13 mouse cellular contexts compared by ENCODE assay signal in the genomic region with DNA sequence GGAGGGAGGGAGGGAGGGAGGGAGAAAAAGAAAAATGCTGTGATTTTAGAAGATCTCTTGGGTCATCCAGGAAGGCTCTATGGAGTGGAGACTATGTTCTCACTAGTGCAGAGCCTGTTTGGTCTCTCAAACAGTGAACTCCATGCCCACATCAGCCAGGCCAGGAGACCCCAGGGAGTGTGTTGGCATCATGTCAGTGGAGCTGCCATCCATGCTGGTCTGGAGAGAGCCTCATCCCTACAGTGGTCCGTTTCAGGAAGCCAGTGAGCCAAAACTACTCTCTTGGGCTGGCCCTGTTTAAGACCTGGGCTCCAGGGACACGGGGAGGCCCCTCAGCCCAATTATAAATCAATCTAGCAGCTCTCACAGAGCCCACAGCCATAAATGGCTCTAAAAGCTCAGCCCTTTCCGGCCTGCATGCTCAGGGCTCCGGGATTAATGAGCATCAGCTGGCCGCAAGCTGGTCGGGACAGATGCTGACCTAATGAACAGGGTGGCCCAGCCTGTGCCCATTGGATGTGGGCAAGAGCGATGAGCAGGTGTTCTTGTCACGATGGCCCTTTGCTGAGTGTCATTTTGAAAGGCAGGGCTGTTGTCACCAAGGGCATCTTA.
DNase-seq lines count a peak whose midpoint lies in the region; ATAC-seq and TF ChIP-seq lines count a peak whose summit lies in the region.
"Had no signal": no experiment of that assay in that cellular context is flagged by ENCODE, and none has a peak within 500 bp of the region (broad histone marks: within the 10 kb centered on the region; RNA-seq: fewer than 3 reads in every experiment).

No protein-coding gene starts in this region.

- no peak for TF ChIP-seq POLR2A in lung, adult 2 months (IDR thresholded peaks at IDR 0.05; ENCODE audit: borderline replicate concordance, extremely low read depth, low read depth, low read length)

- WGBS in forebrain, embryonic 12.5 days = 52% methylated on average over 8 of the region's 8 CpGs
- WGBS in forebrain, embryonic 10.5 days = 69% methylated on average over 8 of the region's 8 CpGs
- WGBS in neural tube, embryonic 15.5 days = 12% methylated on average over 8 of the region's 8 CpGs
- WGBS in limb, embryonic 10.5 days = 13% methylated on average over 8 of the region's 8 CpGs
- 61% methylated on average over 8 of the region's 8 CpGs for whole genome bisulfite sequencing in lung, adult 2 months
- WGBS in heart, embryonic 10.5 days = 72% methylated on average over 8 of the region's 8 CpGs

- no peaks in the 10 kb centered on the region for H3K36me3 ChIP-seq in forebrain, embryonic 12.5 days (replicated peaks)
- H3K36me3 ChIP-seq in forebrain, embryonic 10.5 days (replicated peaks) = no peaks in the 10 kb centered on the region
- no peaks in the 10 kb centered on the region for H3K36me3 ChIP-seq in neural tube, embryonic 15.5 days
- no peaks in the 10 kb centered on the region for H3K36me3 ChIP-seq in limb, embryonic 10.5 days
- no peaks in the 10 kb centered on the region for H3K36me3 ChIP-seq in heart, embryonic 10.5 days
- H3K36me3 ChIP-seq: stomach, embryonic 15.5 days had no signal

- H3K4me3 ChIP-seq in forebrain, embryonic 12.5 days (replicated peaks) = no peak overlapping the region
- no peak overlapping the region for H3K4me3 ChIP-seq in forebrain, embryonic 10.5 days
- no peak overlapping the region for H3K4me3 ChIP-seq in neural tube, embryonic 15.5 days (replicated peaks)
- H3K4me3 ChIP-seq in limb, embryonic 10.5 days = no peak overlapping the region
- H3K4me3 ChIP-seq in lung, adult 2 months (replicated peaks; ENCODE audit: extremely low read depth, low read depth, low read length) = no peak overlapping the region
- H3K4me3 ChIP-seq in heart, embryonic 10.5 days = no peak overlapping the region
- H3K4me3 ChIP-seq: stomach, embryonic 15.5 days had no signal

- no peak overlapping the region for H3K27ac ChIP-seq in forebrain, embryonic 12.5 days
- H3K27ac ChIP-seq in forebrain, embryonic 10.5 days = no peak overlapping the region
- no peak overlapping the region for H3K27ac ChIP-seq in neural tube, embryonic 15.5 days (replicated peaks)
- peak overlapping the region; percentile 63 for H3K27ac ChIP-seq in limb, embryonic 10.5 days
- no peak overlapping the region for H3K27ac ChIP-seq in heart, embryonic 10.5 days
- H3K27ac ChIP-seq: stomach, embryonic 15.5 days had no signal

- no peak for TF ChIP-seq CTCF in lung, adult 2 months (IDR thresholded peaks at IDR 0.05; ENCODE audit: insufficient read depth, low read length)

- no peaks in the 10 kb centered on the region for H3K27me3 ChIP-seq in forebrain, embryonic 12.5 days
- H3K27me3 ChIP-seq in forebrain, embryonic 10.5 days (ENCODE audit: poor library complexity, severe bottlenecking) = no peaks in the 10 kb centered on the region
- no peaks in the 10 kb centered on the region for H3K27me3 ChIP-seq in neural tube, embryonic 15.5 days (replicated peaks)
- peaks cover 22% of the 10 kb centered on the region; the same call in 1 of the 2 replicates for H3K27me3 ChIP-seq in limb, embryonic 10.5 days (ENCODE audit: low read depth, poor library complexity, severe bottlenecking)
- no peaks in the 10 kb centered on the region for H3K27me3 ChIP-seq in heart, embryonic 10.5 days (ENCODE audit: insufficient read depth, poor library complexity, severe bottlenecking)
- H3K27me3 ChIP-seq: stomach, embryonic 15.5 days had no signal

- peak; percentile 53; the same call in 1 of the 2 replicates for ATAC-seq in forebrain, embryonic 12.5 days (ENCODE audit: low FRiP score)
- ATAC-seq in neural tube, embryonic 15.5 days (ENCODE audit: low FRiP score) = no peak

- DNase-seq in forebrain, embryonic 10.5 days (ENCODE audit: extremely low spot score, low spot score) = no peak
- DNase-seq in neural tube, embryonic 10.5 days (ENCODE audit: extremely low spot score, low spot score) = peak; percentile 69
- DNase-seq in limb, embryonic 10.5 days (ENCODE audit: low spot score) = peak; percentile 82
- peak; percentile 7 for DNase-seq in yolk sac, embryonic 10.5 days (ENCODE audit: low spot score)
- no peak for DNase-seq in lung, adult 2 months
- DNase-seq in heart, embryonic 10.5 days (ENCODE audit: low spot score) = no peak
- DNase-seq: adrenal gland, adult 8-10 months; cerebellum, adult 11-12 months; heart, postnatal 36 days; right cerebral cortex, adult 18-20 months had no signal

- H3K9ac ChIP-seq in forebrain, embryonic 12.5 days = no peak overlapping the region
- H3K9ac ChIP-seq in neural tube, embryonic 15.5 days (replicated peaks) = no peak overlapping the region
- H3K9ac ChIP-seq: stomach, embryonic 15.5 days had no signal

- H3K4me1 ChIP-seq in forebrain, embryonic 12.5 days = peaks cover 12% of the 10 kb centered on the region
- peaks cover 13% of the 10 kb centered on the region for H3K4me1 ChIP-seq in forebrain, embryonic 10.5 days
- H3K4me1 ChIP-seq in neural tube, embryonic 15.5 days = peaks cover 30% of the 10 kb centered on the region
- H3K4me1 ChIP-seq in limb, embryonic 10.5 days = peaks cover 62% of the 10 kb centered on the region
- H3K4me1 ChIP-seq in lung, adult 2 months (ENCODE audit: control insufficient read depth, insufficient read depth, low read length) = no peaks in the 10 kb centered on the region
- H3K4me1 ChIP-seq in heart, embryonic 10.5 days = peaks cover 47% of the 10 kb centered on the region
- H3K4me1 ChIP-seq: stomach, embryonic 15.5 days had no signal

- H3K9me3 ChIP-seq in forebrain, embryonic 12.5 days = no peaks in the 10 kb centered on the region
- no peaks in the 10 kb centered on the region for H3K9me3 ChIP-seq in forebrain, embryonic 10.5 days
- H3K9me3 ChIP-seq in neural tube, embryonic 15.5 days (replicated peaks) = no peaks in the 10 kb centered on the region
- H3K9me3 ChIP-seq in limb, embryonic 10.5 days (replicated peaks) = no peaks in the 10 kb centered on the region
- no peaks in the 10 kb centered on the region for H3K9me3 ChIP-seq in heart, embryonic 10.5 days
- H3K9me3 ChIP-seq: stomach, embryonic 15.5 days had no signal

- no peak overlapping the region for H3K4me2 ChIP-seq in forebrain, embryonic 12.5 days
- H3K4me2 ChIP-seq in neural tube, embryonic 15.5 days = no peak overlapping the region
- H3K4me2 ChIP-seq: stomach, embryonic 15.5 days had no signal

Comparison
In these comparisons a context has a peak if more than half of its experiments do, and no peak if none do; other contexts are left out.
1. DNase-seq: peak in neural tube, embryonic 10.5 days (single experiment), limb, embryonic 10.5 days (single experiment) and yolk sac, embryonic 10.5 days (single experiment); none in forebrain, embryonic 10.5 days (single experiment), lung, adult 2 months (single experiment) and heart, embryonic 10.5 days (single experiment).